Mouse (Mus musculus): ENCODE measurements at regions not wholly inside any gene's neighbourhood (a gene's known extent, or its start where the extent isn't known, plus 50 kb on each side); places are given as distances from the start of the nearest gene placed in this dataset.

DNA sequence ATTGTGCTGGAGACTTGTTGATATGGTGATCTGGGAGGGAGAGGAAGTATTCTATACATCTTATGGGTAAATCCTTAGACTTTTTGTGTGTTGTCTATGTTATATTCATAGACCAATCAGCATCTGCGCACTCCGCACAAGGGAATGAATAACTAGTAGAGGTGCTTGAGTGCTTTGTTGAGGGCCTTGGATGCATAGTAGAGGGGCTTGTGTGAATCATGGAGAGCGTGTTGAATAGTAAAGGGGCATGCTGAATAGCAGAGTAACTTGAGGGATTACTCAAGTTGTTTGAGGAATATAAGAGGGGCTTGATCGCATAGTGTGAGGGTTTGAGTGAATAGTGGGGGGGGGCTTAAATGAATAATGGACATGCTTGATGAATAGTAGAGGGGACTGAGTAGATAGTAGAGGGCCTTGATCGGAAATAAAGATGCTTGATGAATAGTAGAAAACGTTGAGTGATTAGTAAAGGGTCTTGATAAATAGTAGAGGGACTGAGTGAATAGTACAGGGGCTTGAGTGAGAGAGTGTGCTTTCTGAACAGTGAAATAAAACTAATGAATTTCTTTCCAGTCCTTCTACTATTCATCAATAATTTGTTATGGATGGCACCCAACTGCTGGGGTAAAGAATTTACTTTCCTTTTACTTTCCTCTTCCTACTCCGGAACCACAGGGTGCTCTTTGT lies 2849.5 kb upstream of the Lrrc6 start:
- H3K4me2 ChIP-seq (replicated peaks; ENCODE audit: low read depth) = no peak overlapping the region
- no peaks in the 10 kb centered on the region for H3K36me3 ChIP-seq (ENCODE audit: control insufficient read depth, insufficient read depth, low read length)
- no peaks in the 10 kb centered on the region for H3K9me3 ChIP-seq (ENCODE audit: control insufficient read depth, low read length)
- H3K27ac ChIP-seq (replicated peaks) = no peak overlapping the region
- H3K4me1 ChIP-seq (replicated peaks; ENCODE audit: control insufficient read depth, insufficient read depth) = no peaks in the 10 kb centered on the region
- TF ChIP-seq CTCF (IDR thresholded peaks at IDR 0.05; ENCODE audit: low read depth) = no peak
- TF ChIP-seq EP300 (optimal IDR thresholded peaks at IDR 0.05) = no peak
- 88% methylated on average over 7 of the region's 7 CpGs for WGBS
- H3K9ac ChIP-seq (ENCODE audit: low read length) = no peak overlapping the region
- no peak for DNase-seq (ENCODE audit: low spot score)
- ATAC-seq (ENCODE audit: low FRiP score, low TSS enrichment) = no peak
- no peak overlapping the region for H3K4me3 ChIP-seq (ENCODE audit: low read depth, low read length)
- no peaks in the 10 kb centered on the region for H3K27me3 ChIP-seq (ENCODE audit: control insufficient read depth, insufficient read depth, low read length)

DNA sequence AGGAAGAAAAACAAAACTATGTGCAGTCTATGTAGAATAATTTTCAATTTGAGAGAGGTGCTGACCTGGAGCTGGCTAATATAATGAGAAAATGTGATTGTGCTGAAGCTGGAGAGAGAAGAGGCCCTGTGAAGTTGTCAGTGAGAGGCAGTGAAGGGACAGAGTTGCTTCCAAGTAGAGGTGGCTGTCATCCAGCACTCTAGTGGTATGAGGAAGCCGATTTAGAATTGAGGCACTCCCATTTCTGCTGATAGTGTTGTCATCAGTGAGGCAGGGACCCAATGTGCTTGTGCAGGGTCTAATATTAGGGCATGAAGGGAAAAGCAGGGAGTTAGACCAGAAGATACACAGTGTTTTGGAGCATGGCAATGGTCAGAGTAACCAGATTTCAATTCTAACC lies 2845.4 kb upstream of the Lrrc6 start:
- DNase-seq (ENCODE audit: low spot score) = no peak
- H3K4me1 ChIP-seq (replicated peaks; ENCODE audit: control insufficient read depth, insufficient read depth) = no peaks in the 10 kb centered on the region
- no peaks in the 10 kb centered on the region for H3K9me3 ChIP-seq (ENCODE audit: control insufficient read depth, low read length)
- H3K4me2 ChIP-seq (replicated peaks; ENCODE audit: low read depth) = no peak overlapping the region
- TF ChIP-seq CTCF (IDR thresholded peaks at IDR 0.05; ENCODE audit: low read depth) = no peak
- 67% methylated on average over 1 of the region's 1 CpGs for WGBS
- no peaks in the 10 kb centered on the region for H3K36me3 ChIP-seq (ENCODE audit: control insufficient read depth, insufficient read depth, low read length)
- no peak overlapping the region for H3K4me3 ChIP-seq (ENCODE audit: low read depth, low read length)
- no peak for ATAC-seq (ENCODE audit: low FRiP score, low TSS enrichment)
- no peaks in the 10 kb centered on the region for H3K27me3 ChIP-seq (ENCODE audit: control insufficient read depth, insufficient read depth, low read length)
- H3K27ac ChIP-seq (replicated peaks) = no peak overlapping the region
- no peak overlapping the region for H3K9ac ChIP-seq (ENCODE audit: low read length)

DNA sequence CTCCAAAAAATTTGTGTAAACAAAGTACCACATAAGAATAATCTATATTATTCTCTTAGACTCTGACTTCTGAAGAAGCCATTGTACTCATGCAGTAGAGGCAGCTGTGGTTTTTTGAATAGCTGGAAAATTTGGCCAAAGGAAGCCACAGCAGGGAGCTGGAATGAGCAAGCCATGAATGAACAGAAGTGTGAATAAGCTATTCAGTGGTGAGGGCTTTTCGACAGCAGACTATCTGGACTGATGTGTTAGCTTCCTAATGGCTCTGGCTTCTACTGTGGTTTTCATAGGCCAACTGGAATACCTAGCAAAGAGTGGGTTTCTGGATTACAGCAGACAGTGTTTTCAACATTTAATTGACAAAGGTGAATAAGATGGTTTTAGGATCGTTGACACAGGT lies 2842.0 kb upstream of the Lrrc6 start:
- Histone ChIP-seq H3K27me3 (ENCODE audit: control insufficient read depth, insufficient read depth, low read length) (no peaks in the 10 kb centered on the region), H3K36me3 (ENCODE audit: control insufficient read depth, insufficient read depth, low read length) (no peaks in the 10 kb centered on the region), H3K4me3 (ENCODE audit: low read depth, low read length) (no peak overlapping the region), H3K4me1 (replicated peaks; ENCODE audit: control insufficient read depth, insufficient read depth) (no peaks in the 10 kb centered on the region), H3K9ac (ENCODE audit: low read length) (no peak overlapping the region), H3K27ac (replicated peaks) (no peak overlapping the region), H3K9me3 (ENCODE audit: control insufficient read depth, low read length) (no peaks in the 10 kb centered on the region), H3K4me2 (replicated peaks; ENCODE audit: low read depth) (no peak overlapping the region)
- TF ChIP-seq EP300 (optimal IDR thresholded peaks at IDR 0.05) (no peak), CTCF (IDR thresholded peaks at IDR 0.05; ENCODE audit: low read depth) (no peak)
- DNase-seq (ENCODE audit: low spot score) = no peak
- no peak for ATAC-seq (ENCODE audit: low FRiP score, low TSS enrichment)
- 69% methylated on average over 2 of the region's 2 CpGs for WGBS

DNA sequence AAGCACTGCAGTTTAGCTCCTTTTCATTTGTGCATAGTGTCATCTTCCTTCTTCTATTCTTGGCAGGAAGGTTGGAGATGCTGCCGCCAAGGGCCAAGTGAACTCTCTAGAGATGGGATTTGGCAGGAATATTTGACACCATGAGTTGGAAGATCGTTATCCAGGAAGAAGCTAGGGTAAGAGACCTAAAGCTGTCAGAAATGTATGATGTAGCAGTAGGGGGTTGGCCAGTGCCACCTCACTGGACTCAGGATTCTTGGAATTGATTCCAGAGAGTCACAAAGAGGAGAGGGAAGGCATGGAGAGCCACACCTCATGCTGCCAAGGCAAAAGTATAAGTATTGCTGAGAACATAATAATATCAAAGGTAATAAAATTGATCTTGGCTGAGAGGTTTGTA lies 2835.8 kb upstream of the Lrrc6 start:
- H3K9me3 ChIP-seq (ENCODE audit: control insufficient read depth, low read length) = no peaks in the 10 kb centered on the region
- no peaks in the 10 kb centered on the region for H3K36me3 ChIP-seq (ENCODE audit: control insufficient read depth, insufficient read depth, low read length)
- no peaks in the 10 kb centered on the region for H3K27me3 ChIP-seq (ENCODE audit: control insufficient read depth, insufficient read depth, low read length)
- DNase-seq (ENCODE audit: low spot score) = no peak
- no peak overlapping the region for H3K9ac ChIP-seq (ENCODE audit: low read length)
- TF ChIP-seq EP300 (optimal IDR thresholded peaks at IDR 0.05) (no peak), CTCF (IDR thresholded peaks at IDR 0.05; ENCODE audit: low read depth) (no peak)
- no peaks in the 10 kb centered on the region for H3K4me1 ChIP-seq (replicated peaks; ENCODE audit: control insufficient read depth, insufficient read depth)
- no peak for ATAC-seq (ENCODE audit: low FRiP score, low TSS enrichment)
- 58% methylated on average over 2 of the region's 2 CpGs for WGBS
- H3K4me3 ChIP-seq (ENCODE audit: low read depth, low read length) = no peak overlapping the region
- H3K27ac ChIP-seq (replicated peaks) = no peak overlapping the region
- no peak overlapping the region for H3K4me2 ChIP-seq (replicated peaks; ENCODE audit: low read depth)

DNA sequence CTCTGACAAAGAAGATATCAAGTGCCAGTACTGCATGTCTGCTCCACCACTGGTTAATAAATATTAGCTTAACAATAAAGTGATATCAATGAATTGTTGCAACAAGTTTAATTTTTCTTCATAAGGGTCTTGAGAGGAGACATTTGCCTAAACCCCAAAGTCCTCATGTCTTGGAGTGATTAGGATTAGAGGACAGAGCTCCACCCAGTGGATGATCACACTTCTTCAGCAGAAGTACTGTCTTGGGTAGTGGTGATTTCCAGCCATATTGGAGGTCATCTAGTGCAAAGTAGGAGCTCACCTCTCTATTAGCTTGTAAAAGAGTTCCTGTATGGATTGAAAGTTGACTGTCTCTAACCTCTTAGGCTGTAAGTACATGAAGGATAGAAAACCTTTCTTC lies 2825.8 kb upstream of the Lrrc6 start:
- DNase-seq (ENCODE audit: low spot score) (no peak), ATAC-seq (ENCODE audit: low FRiP score, low TSS enrichment) (no peak)
- H3K36me3 ChIP-seq (ENCODE audit: control insufficient read depth, insufficient read depth, low read length) = no peaks in the 10 kb centered on the region
- peak; percentile 39 for TF ChIP-seq CTCF (IDR thresholded peaks at IDR 0.05; ENCODE audit: low read depth)
- TF ChIP-seq EP300 (optimal IDR thresholded peaks at IDR 0.05) = no peak
- H3K27me3 ChIP-seq (ENCODE audit: control insufficient read depth, insufficient read depth, low read length) = no peaks in the 10 kb centered on the region
- no peaks in the 10 kb centered on the region for H3K4me1 ChIP-seq (replicated peaks; ENCODE audit: control insufficient read depth, insufficient read depth)
- no peak overlapping the region for H3K27ac ChIP-seq (replicated peaks)
- H3K9me3 ChIP-seq (ENCODE audit: control insufficient read depth, low read length) = no peaks in the 10 kb centered on the region
- no peak overlapping the region for H3K4me2 ChIP-seq (replicated peaks; ENCODE audit: low read depth)
- no peak overlapping the region for H3K9ac ChIP-seq (ENCODE audit: low read length)
- no peak overlapping the region for H3K4me3 ChIP-seq (ENCODE audit: low read depth, low read length)

DNA sequence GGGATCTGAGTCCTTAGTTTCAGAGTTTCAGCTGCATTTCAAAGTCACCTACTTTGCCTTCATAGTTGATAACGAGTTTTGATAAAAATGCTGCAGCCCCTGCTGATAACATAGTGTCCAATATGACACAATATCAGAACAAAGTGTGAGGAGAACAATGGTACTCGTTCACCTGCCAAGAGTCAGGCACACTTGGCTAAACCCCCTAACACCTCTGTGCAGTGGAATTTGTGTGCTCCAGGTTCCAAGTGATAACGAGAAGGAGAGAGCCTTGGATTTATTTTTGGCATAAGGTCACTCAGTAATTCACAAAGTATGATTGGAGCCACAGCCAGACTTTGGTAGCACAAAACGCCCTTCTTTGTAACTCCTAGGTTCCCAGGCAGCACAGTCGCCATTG lies 2802.4 kb upstream of the Lrrc6 start:
- H3K9me3 ChIP-seq (ENCODE audit: control insufficient read depth, low read length) = no peaks in the 10 kb centered on the region
- no peaks in the 10 kb centered on the region for H3K27me3 ChIP-seq (ENCODE audit: control insufficient read depth, insufficient read depth, low read length)
- no peak overlapping the region for H3K4me3 ChIP-seq (ENCODE audit: low read depth, low read length)
- H3K4me2 ChIP-seq (replicated peaks; ENCODE audit: low read depth) = no peak overlapping the region
- H3K4me1 ChIP-seq (replicated peaks; ENCODE audit: control insufficient read depth, insufficient read depth) = no peaks in the 10 kb centered on the region
- no peak for DNase-seq (ENCODE audit: low spot score)
- H3K27ac ChIP-seq (replicated peaks) = no peak overlapping the region
- no peak for TF ChIP-seq EP300 (optimal IDR thresholded peaks at IDR 0.05)
- no peaks in the 10 kb centered on the region for H3K36me3 ChIP-seq (ENCODE audit: control insufficient read depth, insufficient read depth, low read length)
- WGBS = 64% methylated on average over 5 of the region's 5 CpGs
- no peak overlapping the region for H3K9ac ChIP-seq (ENCODE audit: low read length)
- no peak for ATAC-seq (ENCODE audit: low FRiP score, low TSS enrichment)

All from stomach, postnatal 0 days (tissue).